Mouse (Mus musculus): ENCODE measurements at regions not wholly inside any gene's neighbourhood (a gene's known extent, or its start where the extent isn't known, plus 50 kb on each side); places are given as distances from the start of the nearest gene placed in this dataset.

DNA sequence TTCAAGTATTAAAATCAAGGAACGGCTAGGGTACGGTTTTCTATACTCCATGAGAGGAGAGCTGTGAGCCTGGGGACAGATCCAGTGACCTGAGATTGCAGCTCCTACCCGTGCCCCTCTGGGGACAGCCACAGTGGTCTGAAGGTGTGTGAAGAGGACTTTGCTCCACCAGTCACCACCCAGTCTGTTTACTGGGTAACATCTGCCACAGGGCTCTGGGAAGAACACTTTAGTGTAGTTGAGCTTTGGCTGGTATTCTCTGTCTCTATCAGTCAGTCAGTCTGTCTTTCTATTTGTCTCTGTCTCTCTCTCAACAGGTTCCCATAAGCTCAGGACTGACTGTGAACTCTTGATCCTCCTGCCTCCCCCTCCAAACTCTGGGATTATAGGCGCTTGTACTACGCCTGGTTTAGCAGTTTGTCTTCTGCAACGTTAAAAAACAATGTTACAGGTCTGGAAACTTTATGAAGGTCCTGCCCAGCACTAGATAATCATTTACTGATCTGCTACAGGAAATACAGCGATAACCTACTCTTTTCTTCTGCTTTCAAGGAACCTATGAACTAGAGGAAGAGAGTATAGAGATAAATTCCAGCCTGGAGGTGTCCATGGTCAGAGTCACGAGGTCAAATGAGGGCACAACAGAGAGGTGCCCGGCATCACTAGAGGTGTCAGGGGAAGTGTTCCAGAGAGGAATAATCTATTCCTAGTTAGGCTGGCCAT, 50.2 kb upstream of the Slc38a2 start:
- TF ChIP-seq CTCF (IDR thresholded peaks at IDR 0.05 in 2 of 3, conservative IDR thresholded peaks at IDR 0.05 in 1 of 3; ENCODE audit: control insufficient read depth in 1 of 3, insufficient read depth in 1 of 3, low read depth in 2 of 3, low read length in 3 of 3, poor library complexity in 1 of 3, severe bottlenecking in 1 of 3) (no peak), CHD1 (IDR thresholded peaks at IDR 0.05; ENCODE audit: low read depth, low read length) (no peak; the same call in 1 of the 2 replicates), SIN3A (IDR thresholded peaks at IDR 0.05; ENCODE audit: low read length) (peak; percentile 90), BHLHE40 (IDR thresholded peaks at IDR 0.05; ENCODE audit: borderline replicate concordance, low read depth, low read length) (peak; percentile 68; the same call in 1 of the 2 replicates), GATA1 (IDR thresholded peaks at IDR 0.05; ENCODE audit: low read depth, low read length) (peak; percentile 99), MAFK (IDR thresholded peaks at IDR 0.05; ENCODE audit: borderline replicate concordance, low read depth, low read length) (no peak), TAL1 (IDR thresholded peaks at IDR 0.05; ENCODE audit: low read length) (peak; percentile 49), MYB (IDR thresholded peaks at IDR 0.05; ENCODE audit: low read depth, low read length) (peak; percentile 85)

Measured in MEL (cell line).